Mouse (Mus musculus): ENCODE measurements around the gene Hoxb1. TPM values are rescaled to one million over a fixed set of nuclear protein-coding genes. Genes with fewer than 3 reads are reported as not detected.

Hoxb1 gene
- polyA plus RNA-seq (2012; rRNA removed): 0.01 TPM in 1 of 2 replicates, not detected in the other

GRCm38 (mm10) chr11:96365441-96366091 lies at the start of gene Hoxb1:
Hoxb1 (plus strand) TSS chr11:96365752.

GRCm38 (mm10) chr11:96317608-96318367 lies 47.8 kb upstream of the Hoxb1 start, which contains the start of gene Hoxb4:
Hoxb4 (plus strand) TSS chr11:96318267.

GRCm38 (mm10) chr11:96323154-96323553 lies 42.4 kb upstream of the Hoxb1 start, which contains the start of gene Hoxb3:
Hoxb3 (plus strand) TSS chr11:96323326.

GRCm38 (mm10) chr11:96350341-96350624 lies 15.3 kb upstream of the Hoxb1 start, which contains the start of gene Hoxb2:
Hoxb2 (plus strand) TSS chr11:96350525.

Other genes with a start within 250 kb of the Hoxb1 start
- gene Ttll6, start 232.0 kb upstream of the Hoxb1 start, polyA plus RNA-seq (2012; rRNA removed): not detected in 2 replicates
- gene Hoxb13, start 171.4 kb upstream of the Hoxb1 start, polyA plus RNA-seq (2012; rRNA removed): not detected in 2 replicates
- gene Hoxb9, start 94.3 kb upstream of the Hoxb1 start, polyA plus RNA-seq (2012; rRNA removed): 0.02 and 0.11 TPM in 2 replicates
- 0.02 and 0.10 TPM in 2 replicates for gene Hoxb8, start 83.8 kb upstream of the Hoxb1 start, polyA plus RNA-seq (2012; rRNA removed)
- gene Hoxb7, start 79.1 kb upstream of the Hoxb1 start, polyA plus RNA-seq (2012; rRNA removed): 0.05 and 0.14 TPM in 2 replicates
- 0.17 TPM in 1 of 2 replicates, not detected in the other for gene Hoxb6, start 73.3 kb upstream of the Hoxb1 start, polyA plus RNA-seq (2012; rRNA removed)
- 0.17 and 0.21 TPM in 2 replicates for gene Hoxb5, start 62.4 kb upstream of the Hoxb1 start, polyA plus RNA-seq (2012; rRNA removed)
- 0.55 and 0.64 TPM in 2 replicates for gene Hoxb4, start 47.5 kb upstream of the Hoxb1 start, polyA plus RNA-seq (2012; rRNA removed)
- 0.35 and 0.59 TPM in 2 replicates for gene Hoxb3, start 42.4 kb upstream of the Hoxb1 start, polyA plus RNA-seq (2012; rRNA removed)
- 1.0 and 1.3 TPM in 2 replicates for gene Hoxb2, start 15.2 kb upstream of the Hoxb1 start, polyA plus RNA-seq (2012; rRNA removed)
- 0.08 and 0.13 TPM in 2 replicates for gene Skap1, start 98.8 kb downstream of the Hoxb1 start, polyA plus RNA-seq (2012; rRNA removed)